Mouse (Mus musculus) limb, embryonic 12.5 days (tissue): ENCODE data around the gene Gm38392. TPM values are rescaled to one million over a fixed set of nuclear protein-coding genes. Genes with fewer than 3 reads are reported as not detected.
"Not testable (repeated sequence)": the region's sequence is repeated elsewhere in the genome, so short reads cannot be mapped to it uniquely, and the experiment has no call there.

Experiments used
- ATAC-seq: fragments of 200-750 bp; cut with Nextera tagmentation; 2 replicates; pipeline ENCODE4 v1.8.0; 2017; ENCODE audit warnings: low read depth, moderate TSS enrichment; ENCODE audit not compliant: insufficient number of reproducible peaks, insufficient read depth, low FRiP score, low TSS enrichment
- H3K27ac ChIP-seq: fragments of 300-500 bp; sonication (generic); 2 replicates; pipeline ENCODE4 v1.5.1; 2016; ENCODE audit warnings: mild to moderate bottlenecking, moderate library complexity
- H3K27me3 ChIP-seq: fragments of 300-500 bp; sonication (generic); 2 replicates; pipeline ENCODE4 v1.6.1; 2016; ENCODE audit warnings: mild to moderate bottlenecking, moderate library complexity
- H3K36me3 ChIP-seq: fragments of 300-500 bp; sonication (generic); 2 replicates; pipeline ENCODE4 v1.6.1; 2016; ENCODE audit warnings: mild to moderate bottlenecking, moderate library complexity
- H3K4me1 ChIP-seq: fragments of 300-500 bp; sonication (generic); replicated peaks from 2 replicates; pipeline ENCODE4 v1.6.1; 2016
- H3K4me2 ChIP-seq: fragments of 300-500 bp; sonication (generic); 2 replicates; pipeline ENCODE4 v1.6.1; 2016; ENCODE audit warnings: mild to moderate bottlenecking, moderate library complexity
- H3K4me3 ChIP-seq: fragments of 300-500 bp; sonication (generic); replicated peaks from 2 replicates; pipeline ENCODE4 v1.5.1; 2016; ENCODE audit warnings: mild to moderate bottlenecking
- H3K9ac ChIP-seq: fragments of 300-500 bp; sonication (generic); replicated peaks from 2 replicates; pipeline ENCODE4 v1.6.1; 2016; ENCODE audit warnings: mild to moderate bottlenecking, moderate library complexity
- H3K9me3 ChIP-seq: fragments of 300-500 bp; sonication (generic); 2 replicates; pipeline ENCODE4 v1.6.1; 2016; ENCODE audit warnings: mild to moderate bottlenecking, moderate library complexity
- WGBS: fragments of 180-500 bp; shearing (Covaris S2); methylation state at CpG from one replicate; pipeline ENCODE4 v1.1.7; 2016; 5-methylcytosine and 5-hydroxymethylcytosine counted together
- polyA plus RNA-seq: library from polyadenylated mRNA; unstranded; fragments of >200 nt; fragmentation: Nextera tagmentation; extraction: Ambion mirVana; gene quantifications from 2 replicates; pipeline ENCODE4 v1.2.1, GENCODE M21; 2016

Gene Gm38392
- polyA plus RNA-seq, 1 experiment from 2014 or later = 0.25 TPM

- under 1% methylated on average over 44 of the region's 44 CpGs for WGBS
- Histone ChIP-seq H3K4me1 (peaks cover 16% of the 10 kb centered on the region), H3K9me3 (no peaks in the 10 kb centered on the region), H3K27me3 (no peaks in the 10 kb centered on the region), H3K27ac (peak within 1 kb of the TSS; percentile 90), H3K36me3 (peaks cover 29% of the 10 kb centered on the region), H3K9ac (peak within 1 kb of the TSS; percentile 76), H3K4me2 (peak within 1 kb of the TSS; percentile 89), H3K4me3 (peak within 1 kb of the TSS; percentile 73)
- peak; percentile 99 for ATAC-seq
Observed at GRCm38 (mm10) chr3:88296561-88297318, 9.7 kb upstream of the Gm38392 start, which contains the start of the genes Tsacc and Cct3. TSS of gene Tsacc (minus strand) at chr3:88296999. TSS of gene Cct3 (plus strand) at chr3:88297116.

DNA sequence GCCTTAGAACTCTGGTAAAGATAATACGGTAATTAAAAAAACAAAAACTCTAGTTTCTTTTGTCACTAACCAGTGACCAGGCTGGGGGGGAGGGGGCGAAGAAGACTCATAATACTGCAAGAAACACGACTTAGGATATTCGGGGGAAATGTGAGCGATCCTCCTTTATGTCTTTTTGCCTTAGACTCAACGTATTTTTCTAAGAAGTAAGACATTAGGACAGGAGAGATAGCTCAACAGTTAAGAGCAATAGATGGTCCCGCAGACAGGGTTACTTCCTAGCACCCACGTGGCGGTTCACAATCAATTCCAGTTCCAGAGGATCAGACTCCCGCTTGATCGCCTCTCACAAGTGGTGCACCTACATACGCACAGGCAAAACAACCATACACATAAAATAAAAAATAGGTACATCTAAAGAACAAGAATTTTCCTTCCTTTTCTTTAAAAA, 9.1 kb upstream of the Gm38392 start:
- WGBS = 3% methylated on average over 12 of the region's 12 CpGs

GRCm38 (mm10) chr3:88295272-88295671, 8.3 kb upstream of the Gm38392 start:
- Histone ChIP-seq H3K4me3 (peak overlapping the region; percentile 73; the same call in 1 of the 2 replicates), H3K4me2 (peak overlapping the region; percentile 89), H3K4me1 (peaks cover 16% of the 10 kb centered on the region), H3K36me3 (peaks cover 15% of the 10 kb centered on the region)
- not testable (repeated sequence) for H3K27me3 ChIP-seq, H3K9me3 ChIP-seq, ATAC-seq, H3K9ac ChIP-seq, H3K27ac ChIP-seq
- WGBS = 76% methylated on average over 1 of the region's 1 CpGs

More for the DNA sequence above, 9.1 kb upstream of the Gm38392 start:
- Histone ChIP-seq H3K27me3 (no peaks in the 10 kb centered on the region), H3K9me3 (no peaks in the 10 kb centered on the region), H3K9ac (peak overlapping the region; percentile 64), H3K36me3 (peaks cover 23% of the 10 kb centered on the region), H3K27ac (peak overlapping the region; percentile 90), H3K4me2 (peak overlapping the region; percentile 89), H3K4me3 (peak overlapping the region; percentile 73), H3K4me1 (peaks cover 16% of the 10 kb centered on the region)
- peak; percentile 8 for ATAC-seq

DNA sequence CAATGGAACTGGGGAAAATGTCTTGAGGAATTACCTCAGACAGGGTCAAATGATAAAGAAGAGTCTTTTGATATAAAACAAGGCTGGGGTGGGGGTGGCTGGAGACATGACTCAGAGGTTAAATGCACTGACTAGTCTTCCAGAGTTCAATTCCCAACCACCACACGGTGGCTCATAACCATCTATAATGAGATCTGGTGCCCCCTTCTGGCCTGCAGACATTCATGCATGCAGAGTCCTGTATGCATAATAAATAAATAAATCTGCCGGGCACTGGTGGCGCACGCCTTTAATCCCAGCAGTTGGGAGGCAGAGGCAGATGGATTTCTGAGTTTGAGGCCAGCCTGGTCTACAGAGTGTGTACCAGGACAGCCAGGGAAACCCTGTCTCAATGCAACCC, 5.0 kb upstream of the Gm38392 start:
- H3K36me3 ChIP-seq = no peaks in the 10 kb centered on the region; the same call in 1 of the 2 replicates
- ATAC-seq = no peak
- H3K9me3 ChIP-seq = no peaks in the 10 kb centered on the region
- H3K4me3 ChIP-seq = no peak overlapping the region
- no peaks in the 10 kb centered on the region for H3K27me3 ChIP-seq
- no peak overlapping the region for H3K4me2 ChIP-seq
- WGBS = 61% methylated on average over 4 of the region's 4 CpGs
- H3K4me1 ChIP-seq = peaks cover 7% of the 10 kb centered on the region; the same call in 1 of the 2 replicates
- H3K9ac ChIP-seq = no peak overlapping the region
- no peak overlapping the region for H3K27ac ChIP-seq

GRCm38 (mm10) chr3:88288133-88288713, 1.2 kb upstream of the Gm38392 start:
- 91% methylated on average over 9 of the region's 10 CpGs for WGBS
- ATAC-seq, H3K4me3 ChIP-seq, H3K9me3 ChIP-seq, H3K27ac ChIP-seq, H3K27me3 ChIP-seq, H3K4me2 ChIP-seq, H3K9ac ChIP-seq, H3K4me1 ChIP-seq, H3K36me3 ChIP-seq: not testable (repeated sequence)

DNA sequence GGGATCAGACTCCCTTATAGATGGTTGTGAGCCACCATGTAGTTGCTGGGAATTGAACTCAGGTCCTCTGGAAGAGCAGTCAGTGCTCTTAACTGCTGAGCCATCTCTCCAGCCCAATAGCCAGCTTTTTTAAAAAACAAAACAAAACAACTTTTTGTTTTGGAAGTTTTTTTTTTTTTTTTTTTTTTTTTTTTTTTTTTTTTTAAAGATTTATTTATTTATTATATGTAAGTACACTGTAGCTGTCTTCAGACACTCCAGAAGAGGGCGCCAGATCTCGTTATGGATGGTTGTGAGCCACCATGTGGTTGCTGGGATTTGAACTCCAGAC, 1.5 kb downstream of the Gm38392 start:
- H3K27me3 ChIP-seq, H3K4me2 ChIP-seq, ATAC-seq, H3K36me3 ChIP-seq, H3K4me1 ChIP-seq, H3K4me3 ChIP-seq, H3K9ac ChIP-seq, H3K9me3 ChIP-seq, H3K27ac ChIP-seq: not testable (repeated sequence)
- WGBS = 60% methylated on average over 2 of the region's 2 CpGs

DNA sequence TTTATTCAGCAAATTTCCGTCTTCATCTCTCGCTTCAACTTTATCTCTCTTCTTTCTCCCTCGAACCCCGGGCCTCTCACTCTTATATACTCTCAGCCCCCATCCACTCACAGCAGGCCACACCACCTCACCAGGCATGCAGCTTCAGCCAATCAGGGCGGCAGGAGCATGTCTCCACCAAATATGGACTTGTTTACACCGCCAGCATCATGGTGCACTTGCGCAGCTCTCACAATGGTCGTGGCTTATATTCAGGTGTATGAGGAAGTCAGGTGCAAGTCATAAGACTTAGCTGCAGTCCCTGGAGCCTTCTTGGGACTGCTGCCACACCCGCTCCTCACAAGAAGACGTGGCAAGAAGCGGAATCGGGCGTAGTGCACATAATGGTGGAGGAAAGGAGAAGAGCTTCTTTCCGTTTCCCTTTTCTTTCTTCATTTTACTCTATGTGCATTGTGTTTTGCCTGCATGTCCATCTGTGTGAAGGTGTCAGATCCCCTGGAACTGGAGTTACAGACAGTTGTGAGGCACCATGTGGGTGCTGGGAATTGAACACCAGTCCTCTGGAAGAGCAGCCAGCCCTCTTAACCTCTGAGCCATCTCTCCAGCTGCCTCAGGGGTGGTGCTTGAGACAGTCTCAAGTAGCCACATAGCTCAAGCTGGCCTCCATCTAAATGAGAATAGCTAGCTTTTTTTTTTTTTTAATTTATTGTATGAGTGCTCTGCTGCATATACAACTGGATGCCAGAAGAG, 2.0 kb downstream of the Gm38392 start:
- H3K27ac ChIP-seq, H3K4me2 ChIP-seq, H3K9ac ChIP-seq, H3K27me3 ChIP-seq, H3K4me3 ChIP-seq, H3K9me3 ChIP-seq, ATAC-seq, H3K36me3 ChIP-seq, H3K4me1 ChIP-seq: not testable (repeated sequence)
- WGBS = 95% methylated on average over 14 of the region's 14 CpGs

- not testable (repeated sequence) for H3K4me1 ChIP-seq, H3K4me3 ChIP-seq, H3K9ac ChIP-seq, H3K36me3 ChIP-seq, ATAC-seq, H3K9me3 ChIP-seq, H3K27me3 ChIP-seq, H3K27ac ChIP-seq, H3K4me2 ChIP-seq
- WGBS = 73% methylated on average over 11 of the region's 11 CpGs
Observed at GRCm38 (mm10) chr3:88281141-88281916, 5.7 kb downstream of the Gm38392 start.

GRCm38 (mm10) chr3:88280035-88280434, 7.0 kb downstream of the Gm38392 start:
- Histone ChIP-seq H3K27me3 (no peaks in the 10 kb centered on the region), H3K36me3 (no peaks in the 10 kb centered on the region), H3K4me3 (no peak overlapping the region), H3K27ac (no peak overlapping the region), H3K9ac (no peak overlapping the region), H3K4me1 (no peaks in the 10 kb centered on the region), H3K4me2 (no peak overlapping the region), H3K9me3 (no peaks in the 10 kb centered on the region)
- 83% methylated on average over 2 of the region's 2 CpGs for WGBS
- ATAC-seq = no peak

GRCm38 (mm10) chr3:88276529-88277143, 10.4 kb downstream of the Gm38392 start:
- Histone ChIP-seq H3K9me3 (no peaks in the 10 kb centered on the region), H3K27ac (no peak overlapping the region), H3K36me3 (no peaks in the 10 kb centered on the region), H3K27me3 (no peaks in the 10 kb centered on the region), H3K9ac (no peak overlapping the region), H3K4me2 (no peak overlapping the region), H3K4me1 (no peaks in the 10 kb centered on the region), H3K4me3 (no peak overlapping the region)
- no peak for ATAC-seq
- 43% methylated on average over 7 of the region's 7 CpGs for WGBS
